Mouse (Mus musculus): Measurements from ENCODE around the gene Sardh. TPM values are rescaled to one million over a fixed set of nuclear protein-coding genes. Genes with fewer than 3 reads are reported as not detected.

Sardh gene
- total RNA-seq (2023), result under 1 TPM in 1 of 2 experiments, not detected in 1; 0.27 TPM

GRCm38 (mm10) chr2:27248211-27248610 is at the start of gene Sardh:
Gene Sardh, minus strand, starts transcription at chr2:27248337.

GRCm38 (mm10) chr2:27164796-27165590 is 83.1 kb downstream of the Sardh start, which contains the start of gene Dbh:
Gene Dbh, plus strand, starts transcription at chr2:27165233.

GRCm38 (mm10) chr2:27141950-27142693 is 106.0 kb downstream of the Sardh start, which contains the start of gene Fam163b:
Gene Fam163b, minus strand, starts transcription at chr2:27142491.

Other genes starting within 250 kb of the Sardh start
- gene Cacfd1, start 238.4 kb downstream of the Sardh start, total RNA-seq (2023), result 10 to 100 TPM; 39.1 to 43.9 TPM
- 10 to 100 TPM in 1 of 2 experiments, 1 to 10 TPM in 1; 9.9 to 10.5 TPM for gene Slc2a6, start 220.3 kb downstream of the Sardh start, total RNA-seq (2023)
- not detected for gene Mymk, start 176.2 kb downstream of the Sardh start, total RNA-seq (2023)
- gene Adamtsl2, start 169.0 kb downstream of the Sardh start, total RNA-seq (2023), result 1 to 10 TPM; 4.2 to 5.8 TPM
- not detected for gene Fam163b, start 105.8 kb downstream of the Sardh start, total RNA-seq (2023)
- not detected for gene Dbh, start 83.1 kb downstream of the Sardh start, total RNA-seq (2023)
- gene Vav2, start 178.7 kb upstream of the Sardh start, total RNA-seq (2023), result 100 to 1,000 TPM; 160 to 170 TPM
- under 1 TPM in 1 of 2 experiments, not detected in 1; 0.42 TPM for gene Brd3os, start 194.0 kb upstream of the Sardh start, total RNA-seq (2023)